Mouse (Mus musculus): ENCODE data around the gene Olfr1281. TPM values are rescaled to one million over a fixed set of nuclear protein-coding genes. Genes with fewer than 3 reads are reported as not detected.

The Olfr1281 gene
- polyA plus RNA-seq, 1 experiment from 2014 or later, result not detected

Other genes with a start within 250 kb of the Olfr1281 start
- gene Gm13941, start 220.5 kb upstream of the Olfr1281 start, polyA plus RNA-seq (2014; fragmentation: Nextera tagmentation; extraction: Ambion mirVana), result not detected in 2 replicates
- gene Gm15130, start 173.6 kb upstream of the Olfr1281 start, polyA plus RNA-seq (2014; fragmentation: Nextera tagmentation; extraction: Ambion mirVana), result not detected in 2 replicates
- gene 4930430A15Rik, start 96.9 kb upstream of the Olfr1281 start, polyA plus RNA-seq (2014; fragmentation: Nextera tagmentation; extraction: Ambion mirVana), result not detected in 2 replicates
- not detected in 2 replicates for gene Olfr1275, start 91.2 kb upstream of the Olfr1281 start, polyA plus RNA-seq (2014; fragmentation: Nextera tagmentation; extraction: Ambion mirVana)
- not detected in 2 replicates for gene Olfr1276, start 72.0 kb upstream of the Olfr1281 start, polyA plus RNA-seq (2014; fragmentation: Nextera tagmentation; extraction: Ambion mirVana)
- gene Olfr1277, start 52.4 kb upstream of the Olfr1281 start, polyA plus RNA-seq (2014; fragmentation: Nextera tagmentation; extraction: Ambion mirVana), result not detected in 2 replicates
- gene Olfr1278, start 36.4 kb upstream of the Olfr1281 start, polyA plus RNA-seq (2014; fragmentation: Nextera tagmentation; extraction: Ambion mirVana), result not detected in 2 replicates
- not detected in 2 replicates for gene Olfr1279, start 25.9 kb upstream of the Olfr1281 start, polyA plus RNA-seq (2014; fragmentation: Nextera tagmentation; extraction: Ambion mirVana)
- not detected in 2 replicates for gene Olfr1280, start 12.5 kb upstream of the Olfr1281 start, polyA plus RNA-seq (2014; fragmentation: Nextera tagmentation; extraction: Ambion mirVana)
- gene Olfr1282, start 9.6 kb downstream of the Olfr1281 start, polyA plus RNA-seq (2014; fragmentation: Nextera tagmentation; extraction: Ambion mirVana), result not detected in 2 replicates
- gene Olfr1283, start 40.3 kb downstream of the Olfr1281 start, polyA plus RNA-seq (2014; fragmentation: Nextera tagmentation; extraction: Ambion mirVana), result not detected in 2 replicates
- not detected in 2 replicates for gene Olfr1284, start 49.0 kb downstream of the Olfr1281 start, polyA plus RNA-seq (2014; fragmentation: Nextera tagmentation; extraction: Ambion mirVana)
- gene Olfr1286, start 96.6 kb downstream of the Olfr1281 start, polyA plus RNA-seq (2014; fragmentation: Nextera tagmentation; extraction: Ambion mirVana), result not detected in 2 replicates
- gene Olfr1287, start 122.6 kb downstream of the Olfr1281 start, polyA plus RNA-seq (2014; fragmentation: Nextera tagmentation; extraction: Ambion mirVana), result not detected in 2 replicates
- gene Olfr1288, start 147.6 kb downstream of the Olfr1281 start, polyA plus RNA-seq (2014; fragmentation: Nextera tagmentation; extraction: Ambion mirVana), result not detected in 2 replicates
- gene Olfr1289, start 154.3 kb downstream of the Olfr1281 start, polyA plus RNA-seq (2014; fragmentation: Nextera tagmentation; extraction: Ambion mirVana), result not detected in 2 replicates
- not detected in 2 replicates for gene Olfr1290, start 167.3 kb downstream of the Olfr1281 start, polyA plus RNA-seq (2014; fragmentation: Nextera tagmentation; extraction: Ambion mirVana)
- gene Olfr1291-ps1, start 170.7 kb downstream of the Olfr1281 start, polyA plus RNA-seq (2014; fragmentation: Nextera tagmentation; extraction: Ambion mirVana), result not detected in 2 replicates
- not detected in 2 replicates for gene Olfr1293-ps, start 198.7 kb downstream of the Olfr1281 start, polyA plus RNA-seq (2014; fragmentation: Nextera tagmentation; extraction: Ambion mirVana)
- not detected in 2 replicates for gene Olfr1294, start 213.8 kb downstream of the Olfr1281 start, polyA plus RNA-seq (2014; fragmentation: Nextera tagmentation; extraction: Ambion mirVana)
- gene Olfr1295, start 243.2 kb downstream of the Olfr1281 start, polyA plus RNA-seq (2014; fragmentation: Nextera tagmentation; extraction: Ambion mirVana), result not detected in 2 replicates